Mouse (Mus musculus): ENCODE results near the gene Gpr27.

The Gpr27 gene

GRCm38 (mm10) chr6:99692206-99692915 lies at the start of gene Gpr27:
Gene Gpr27 (plus strand): TSS chr6:99692679.
- peak; percentile 24 for DNase-seq

GRCm38 (mm10) chr6:99643439-99644199 lies 48.9 kb upstream of the Gpr27 start:
- peak; percentile 85 for DNase-seq

- no peak for DNase-seq
Measured at GRCm38 (mm10) chr6:99644386-99644785, 48.1 kb upstream of the Gpr27 start.

- no peak for DNase-seq
Measured at GRCm38 (mm10) chr6:99644876-99645275, 47.6 kb upstream of the Gpr27 start.

- DNase-seq: no peak
Measured at GRCm38 (mm10) chr6:99646344-99646743, 46.1 kb upstream of the Gpr27 start.

GRCm38 (mm10) chr6:99649307-99649706 lies 43.2 kb upstream of the Gpr27 start:
- DNase-seq: no peak

- no peak for DNase-seq
Measured at GRCm38 (mm10) chr6:99652341-99652740, 40.1 kb upstream of the Gpr27 start.

GRCm38 (mm10) chr6:99654343-99654742 lies 38.1 kb upstream of the Gpr27 start:
- no peak for DNase-seq

GRCm38 (mm10) chr6:99655488-99655887 lies 37.0 kb upstream of the Gpr27 start:
- no peak for DNase-seq

- no peak for DNase-seq
Measured at GRCm38 (mm10) chr6:99656088-99656487, 36.4 kb upstream of the Gpr27 start.

GRCm38 (mm10) chr6:99658586-99658985 lies 33.9 kb upstream of the Gpr27 start:
- DNase-seq: no peak

- DNase-seq: no peak
Measured at GRCm38 (mm10) chr6:99660443-99660842, 32.0 kb upstream of the Gpr27 start.

- DNase-seq: no peak
Measured at GRCm38 (mm10) chr6:99663232-99663631, 29.2 kb upstream of the Gpr27 start.

GRCm38 (mm10) chr6:99665457-99666317 lies 26.8 kb upstream of the Gpr27 start:
- peak; percentile 12 for DNase-seq

GRCm38 (mm10) chr6:99666318-99667171 lies 25.9 kb upstream of the Gpr27 start, which contains the start of the genes Eif4e3 and Gm20696:
Gene Eif4e3 (minus strand): TSS chr6:99666771.
Gene Gm20696 (minus strand): TSS chr6:99666797.
- peak; percentile 73 for DNase-seq

GRCm38 (mm10) chr6:99667290-99667689 lies 25.2 kb upstream of the Gpr27 start:
- no peak for DNase-seq

GRCm38 (mm10) chr6:99669481-99670325 lies 22.8 kb upstream of the Gpr27 start:
- DNase-seq: peak; percentile 60

- peak; percentile 70 for DNase-seq
Measured at GRCm38 (mm10) chr6:99670481-99671119, 21.9 kb upstream of the Gpr27 start.

- no peak for DNase-seq
Measured at GRCm38 (mm10) chr6:99671768-99672167, 20.7 kb upstream of the Gpr27 start.

GRCm38 (mm10) chr6:99674482-99674881 lies 18.0 kb upstream of the Gpr27 start:
- DNase-seq: no peak

GRCm38 (mm10) chr6:99677325-99677724 lies 15.2 kb upstream of the Gpr27 start:
- no peak for DNase-seq
